Mouse (Mus musculus): ENCODE measurements around the gene Glt8d2.
"Not testable (repeated sequence)": the region's sequence is repeated elsewhere in the genome, so short reads cannot be mapped to it uniquely, and the experiment has no call there.

DNA sequence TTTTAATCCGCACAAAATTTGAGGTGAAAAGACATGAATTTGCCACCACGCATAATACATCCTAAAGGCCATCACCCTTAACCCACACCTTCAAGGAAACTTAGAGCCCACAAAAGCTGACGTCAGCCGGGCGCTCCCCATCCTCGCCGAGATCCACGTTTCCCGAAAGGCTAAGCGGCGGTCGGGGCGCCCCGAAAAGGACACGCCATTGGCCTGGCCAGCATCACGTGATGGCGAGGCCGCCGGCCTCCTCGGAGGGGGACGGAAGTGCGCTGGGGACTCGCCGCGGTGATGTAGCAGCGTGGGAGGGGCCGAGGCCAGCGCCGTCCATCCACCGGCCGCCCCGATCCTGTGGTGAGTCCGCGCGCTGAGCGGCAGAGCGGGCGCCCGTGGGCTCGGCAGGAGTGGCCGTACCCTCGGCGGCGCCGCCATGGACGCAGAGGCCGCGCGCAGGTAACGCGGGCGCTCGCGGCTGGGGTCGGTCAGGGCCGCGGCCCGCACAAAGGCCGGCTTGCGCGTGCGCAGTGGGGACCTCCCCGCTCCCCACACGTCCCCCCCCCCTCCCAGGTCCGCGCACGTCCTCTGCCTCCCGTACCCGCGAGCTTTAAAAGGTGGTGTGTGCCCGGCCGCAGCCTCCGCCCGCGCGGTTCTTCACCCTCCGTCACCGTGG lies 60.7 kb downstream of the Glt8d2 start, which contains the start of gene Tdg:
- TF ChIP-seq CTCF (IDR thresholded peaks at IDR 0.05; ENCODE audit: borderline replicate concordance, extremely low read depth, insufficient read depth, insufficient read length), result not testable (repeated sequence)
- peak; percentile 40; the same call in 1 of the 2 replicates for TF ChIP-seq POLR2A (IDR thresholded peaks at IDR 0.05; ENCODE audit: borderline replicate concordance, extremely low read depth, insufficient read depth, insufficient read length, poor library complexity, severe bottlenecking)

Data from brain, embryonic 14.5 days (tissue).